8 mouse cellular contexts compared by ENCODE assay signal in genomic region chr8:124896632-124897385, GRCm38 (mm10). TPM values are rescaled to one million over a fixed set of nuclear protein-coding genes. Genes with fewer than 3 reads are reported as not detected.
DNase-seq lines count a peak whose midpoint lies in the region; ATAC-seq and TF ChIP-seq lines count a peak whose summit lies in the region.

No protein-coding gene starts in this region.

- in situ Hi-C loops in ES-E14 (cut with MboI; ENCODE audit: low sequenced_read_pairs in 2 of 2, unreplicated experiment in 2 of 2): no loop called here

- peak overlapping the region; percentile 73 to 95 for H3K4me3 ChIP-seq in ES-E14 (ENCODE audit: insufficient read depth in 1 of 2, low read depth in 1 of 2, low read length in 2 of 2, poor library complexity in 1 of 2, severe bottlenecking in 1 of 2)
- H3K4me3 ChIP-seq in forebrain, embryonic 15.5 days: peak overlapping the region; percentile 76
- peak overlapping the region; percentile 92 for H3K4me3 ChIP-seq in lung, embryonic 14.5 days (ENCODE audit: low read depth, low read length)
- H3K4me3 ChIP-seq in olfactory bulb, adult 2 months (ENCODE audit: insufficient read depth, low read depth, low read length): peak overlapping the region; percentile 80
- H3K4me3 ChIP-seq in thymus, adult 2 months (ENCODE audit: control insufficient read depth, insufficient read depth, low read length): peak overlapping the region; percentile 84

- DNase-seq in ES-E14 (ENCODE audit: low read depth, low spot score): no peak
- peak; percentile 83 to 84 for DNase-seq in cerebellum, adult 18-20 months
- peak; percentile 81 to 83 for DNase-seq in heart, postnatal 14 days
- peak; percentile 42 to 63 for DNase-seq in layer of hippocampus, adult 18-20 months (ENCODE audit: low spot score in 2 of 2)
- peak; percentile 81 for DNase-seq in lung, embryonic 14.5 days
- peak; percentile 58 for DNase-seq in thymus, adult 2 months

- H3K36me3 ChIP-seq in ES-E14 (ENCODE audit: control insufficient read depth, insufficient read depth, low read length, poor library complexity, severe bottlenecking): peaks cover 29% of the 10 kb centered on the region
- H3K36me3 ChIP-seq in forebrain, embryonic 15.5 days: peaks cover 54% of the 10 kb centered on the region
- H3K36me3 ChIP-seq in lung, embryonic 14.5 days (ENCODE audit: insufficient read depth): peaks cover 43% of the 10 kb centered on the region
- H3K36me3 ChIP-seq in thymus, adult 2 months (ENCODE audit: control insufficient read depth, insufficient read depth, low read length): peaks cover 21% of the 10 kb centered on the region

- peak overlapping the region; percentile 98 for H3K4me2 ChIP-seq in forebrain, embryonic 15.5 days (replicated peaks)
- peak overlapping the region; percentile 98 for H3K4me2 ChIP-seq in lung, embryonic 14.5 days

- H3K27ac ChIP-seq in ES-E14 (ENCODE audit: insufficient read depth, low read depth, low read length, poor library complexity, severe bottlenecking): no peak overlapping the region
- peak overlapping the region; percentile 90 for H3K27ac ChIP-seq in forebrain, embryonic 15.5 days (replicated peaks)
- peak overlapping the region; percentile 81 for H3K27ac ChIP-seq in lung, embryonic 14.5 days (ENCODE audit: low read depth)
- H3K27ac ChIP-seq in olfactory bulb, adult 2 months (ENCODE audit: insufficient read depth, low read depth, low read length): no peak overlapping the region; the same call in 1 of the 2 replicates
- peak overlapping the region; percentile 27; the same call in 1 of the 2 replicates for H3K27ac ChIP-seq in thymus, adult 2 months (ENCODE audit: control insufficient read depth, insufficient read depth, low read length)

- under 1% methylated on average over 60 of the region's 60 CpGs for WGBS in forebrain, embryonic 15.5 days
- WGBS in lung, embryonic 14.5 days: under 1% methylated on average over 55 of the region's 60 CpGs
- 1% methylated on average over 60 of the region's 60 CpGs for WGBS in olfactory bulb, adult 2 months
- WGBS in thymus, adult 2 months: 3% methylated on average over 60 of the region's 60 CpGs

- no peak for TF ChIP-seq POLR2A in olfactory bulb, adult 2 months (IDR thresholded peaks at IDR 0.05; ENCODE audit: insufficient read depth, low read depth, low read length)
- no peak for TF ChIP-seq POLR2A in thymus, adult 2 months (IDR thresholded peaks at IDR 0.05; ENCODE audit: control insufficient read depth, extremely low read depth, insufficient read depth, low read length, poor library complexity)

- peak; percentile 71 for TF ChIP-seq CTCF in lung, embryonic 14.5 days (IDR thresholded peaks at IDR 0.05; ENCODE audit: low read depth)
- TF ChIP-seq CTCF in olfactory bulb, adult 2 months (IDR thresholded peaks at IDR 0.05; ENCODE audit: insufficient read depth, low read depth, low read length): no peak
- TF ChIP-seq CTCF in thymus, adult 2 months (IDR thresholded peaks at IDR 0.05; ENCODE audit: borderline replicate concordance, control insufficient read depth, extremely low read depth, insufficient read depth, low read length, poor library complexity): 0 out of 2 replicates have a peak, but pooled peaks have one; percentile 21

- peaks cover 0 to 14% of the 10 kb centered on the region in 2 experiments; a peak in 2 of 4 replicates for H3K4me1 ChIP-seq in ES-E14 (ENCODE audit: control insufficient read depth in 2 of 2, insufficient read depth in 2 of 2, low read length in 2 of 2, poor library complexity in 1 of 2)
- H3K4me1 ChIP-seq in forebrain, embryonic 15.5 days: peaks cover 44% of the 10 kb centered on the region
- H3K4me1 ChIP-seq in lung, embryonic 14.5 days (ENCODE audit: insufficient read depth): peaks cover 7% of the 10 kb centered on the region
- H3K4me1 ChIP-seq in olfactory bulb, adult 2 months (ENCODE audit: control insufficient read depth, insufficient read depth, low read length): peaks cover 23% of the 10 kb centered on the region
- peaks cover 20% of the 10 kb centered on the region for H3K4me1 ChIP-seq in thymus, adult 2 months (replicated peaks; ENCODE audit: control insufficient read depth, insufficient read depth, low read length)

- no peaks in the 10 kb centered on the region for H3K27me3 ChIP-seq in forebrain, embryonic 15.5 days
- no peaks in the 10 kb centered on the region for H3K27me3 ChIP-seq in lung, embryonic 14.5 days (ENCODE audit: insufficient read depth, low read length)
- no peaks in the 10 kb centered on the region for H3K27me3 ChIP-seq in thymus, adult 2 months (ENCODE audit: control insufficient read depth, insufficient read depth, low read length)

- H3K9me3 ChIP-seq in ES-E14 (ENCODE audit: control insufficient read depth, insufficient read depth, low read depth, low read length): no peaks in the 10 kb centered on the region
- no peaks in the 10 kb centered on the region for H3K9me3 ChIP-seq in forebrain, embryonic 15.5 days
- no peaks in the 10 kb centered on the region for H3K9me3 ChIP-seq in lung, embryonic 14.5 days (ENCODE audit: low read depth, low read length)

- intact Hi-C loops in heart, postnatal 14 days (cut with DNase I): loop anchor here (2.0 to 5.0 kb wide), 3 partner anchors 52 to 136 kb away; partner anchors contain the start of genes Egln1 and Tsnax

- ATAC-seq in forebrain, embryonic 15.5 days (replicated peaks): peak; percentile 47
- peak; percentile 61 for ATAC-seq in lung, embryonic 14.5 days (ENCODE audit: insufficient read depth)

- H3K9ac ChIP-seq in ES-E14 (ENCODE audit: insufficient read depth, low read depth, low read length, poor library complexity, severe bottlenecking): peak overlapping the region; percentile 89
- peak overlapping the region; percentile 85 for H3K9ac ChIP-seq in forebrain, embryonic 15.5 days (replicated peaks)
- H3K9ac ChIP-seq in lung, embryonic 14.5 days: peak overlapping the region; percentile 79

TF ChIP-seq in ES-E14, 5 proteins besides CTCF, POLR2A, EP300 and RAD21:
- TF ChIP-seq ZC3H11A (IDR thresholded peaks at IDR 0.05; ENCODE audit: borderline replicate concordance, low read depth, low read length) (no peak), ZNF384 (IDR thresholded peaks at IDR 0.05; ENCODE audit: low read depth, low read length) (no peak), HCFC1 (IDR thresholded peaks at IDR 0.05; ENCODE audit: borderline replicate concordance, insufficient read depth, low read length) (no peak), MAFK (IDR thresholded peaks at IDR 0.05; ENCODE audit: insufficient read depth, low read depth, low read length) (no peak), CHD2 (IDR thresholded peaks at IDR 0.05; ENCODE audit: low read depth, low read length) (no peak)

RNA-seq across cellular contexts. Expression of gene Exoc8, which starts 0.7 kb away (rescaled TPM):
- total RNA-seq in ES-E14 (2012; rRNA removed): 12.8 and 16.8 TPM in 2 replicates
- polyA plus RNA-seq in forebrain, embryonic 15.5 days (2015; fragmentation: Nextera tagmentation; extraction: Ambion mirVana): 14.4 and 15.5 TPM in 2 replicates
- 10 to 100 TPM; 19.7 to 20.2 TPM for total RNA-seq in heart, postnatal 14 days (2021)
- 10 to 100 TPM; 33.5 to 36.9 TPM for total RNA-seq in layer of hippocampus, adult 18-20 months (2021)
- polyA plus RNA-seq in lung, embryonic 14.5 days (2014; fragmentation: Nextera tagmentation; extraction: Ambion mirVana): 8.9 and 9.8 TPM in 2 replicates
- not detected in 2 replicates for polyA plus RNA-seq in olfactory bulb, adult 2 months (2012; ENCODE audit: insufficient read depth, insufficient read length, low replicate concordance, missing spikeins)
- polyA plus RNA-seq in thymus, adult 2 months (2012; rRNA removed): 12.0 and 15.2 TPM in 2 replicates

RNA-seq across cellular contexts. Expression of gene Sprtn, which starts 0.9 kb away (rescaled TPM):
- 10.7 and 16.8 TPM in 2 replicates for total RNA-seq in ES-E14 (2012; rRNA removed)
- 11.9 and 12.0 TPM in 2 replicates for polyA plus RNA-seq in forebrain, embryonic 15.5 days (2015; fragmentation: Nextera tagmentation; extraction: Ambion mirVana)
- total RNA-seq in heart, postnatal 14 days (2021): 10 to 100 TPM; 14.2 to 15.1 TPM
- total RNA-seq in layer of hippocampus, adult 18-20 months (2021): 10 to 100 TPM; 13.1 to 13.2 TPM
- 9.5 and 10.1 TPM in 2 replicates for polyA plus RNA-seq in lung, embryonic 14.5 days (2014; fragmentation: Nextera tagmentation; extraction: Ambion mirVana)
- polyA plus RNA-seq in olfactory bulb, adult 2 months (2012; ENCODE audit: insufficient read depth, insufficient read length, low replicate concordance, missing spikeins): not detected in 2 replicates
- polyA plus RNA-seq in thymus, adult 2 months (2012; rRNA removed): 26.8 and 27.6 TPM in 2 replicates

RNA-seq across cellular contexts. Expression of gene 2810004N23Rik, which starts 33.9 kb away (rescaled TPM):
- 71.5 and 83.6 TPM in 2 replicates for total RNA-seq in ES-E14 (2012; rRNA removed)
- polyA plus RNA-seq in forebrain, embryonic 15.5 days (2015; fragmentation: Nextera tagmentation; extraction: Ambion mirVana): 34.0 and 40.5 TPM in 2 replicates
- 10 to 100 TPM; 36.4 to 37.8 TPM for total RNA-seq in heart, postnatal 14 days (2021)
- total RNA-seq in layer of hippocampus, adult 18-20 months (2021): 10 to 100 TPM; 21.2 to 24.5 TPM
- 43.5 and 44.5 TPM in 2 replicates for polyA plus RNA-seq in lung, embryonic 14.5 days (2014; fragmentation: Nextera tagmentation; extraction: Ambion mirVana)
- polyA plus RNA-seq in olfactory bulb, adult 2 months (2012; ENCODE audit: insufficient read depth, insufficient read length, low replicate concordance, missing spikeins): not detected in 2 replicates
- 15.1 and 18.7 TPM in 2 replicates for polyA plus RNA-seq in thymus, adult 2 months (2012; rRNA removed)

RNA-seq across cellular contexts. Expression of gene Gnpat, which starts 34.0 kb away (rescaled TPM):
- total RNA-seq in ES-E14 (2012; rRNA removed): 102 and 136 TPM in 2 replicates
- polyA plus RNA-seq in forebrain, embryonic 15.5 days (2015; fragmentation: Nextera tagmentation; extraction: Ambion mirVana): 89.5 and 93.0 TPM in 2 replicates
- total RNA-seq in heart, postnatal 14 days (2021): 100 to 1,000 TPM; 148 to 164 TPM
- total RNA-seq in layer of hippocampus, adult 18-20 months (2021): 10 to 100 TPM; 58.4 to 61.9 TPM
- polyA plus RNA-seq in lung, embryonic 14.5 days (2014; fragmentation: Nextera tagmentation; extraction: Ambion mirVana): 115 and 118 TPM in 2 replicates
- 306 TPM in 1 of 2 replicates, not detected in the other for polyA plus RNA-seq in olfactory bulb, adult 2 months (2012; ENCODE audit: insufficient read depth, insufficient read length, low replicate concordance, missing spikeins)
- polyA plus RNA-seq in thymus, adult 2 months (2012; rRNA removed): 72.3 and 76.7 TPM in 2 replicates

RNA-seq across cellular contexts. Expression of gene Egln1, which starts 52.3 kb away (rescaled TPM):
- total RNA-seq in ES-E14 (2012; rRNA removed): 13.1 and 15.8 TPM in 2 replicates
- 20.0 and 20.9 TPM in 2 replicates for polyA plus RNA-seq in forebrain, embryonic 15.5 days (2015; fragmentation: Nextera tagmentation; extraction: Ambion mirVana)
- 100 to 1,000 TPM; 178 to 190 TPM for total RNA-seq in heart, postnatal 14 days (2021)
- 10 to 100 TPM; 67.8 to 69.6 TPM for total RNA-seq in layer of hippocampus, adult 18-20 months (2021)
- polyA plus RNA-seq in lung, embryonic 14.5 days (2014; fragmentation: Nextera tagmentation; extraction: Ambion mirVana): 14.4 and 16.2 TPM in 2 replicates
- polyA plus RNA-seq in olfactory bulb, adult 2 months (2012; ENCODE audit: insufficient read depth, insufficient read length, low replicate concordance, missing spikeins): 113 TPM in 1 of 2 replicates, not detected in the other
- 40.5 and 43.1 TPM in 2 replicates for polyA plus RNA-seq in thymus, adult 2 months (2012; rRNA removed)

Comparison
In these comparisons a context has a peak if more than half of its experiments do, and no peak if none do; other contexts are left out.
1. H3K27ac ChIP-seq: peak in forebrain, embryonic 15.5 days (single experiment), lung, embryonic 14.5 days (single experiment) and thymus, adult 2 months (single experiment); none in ES-E14 (single experiment) and olfactory bulb, adult 2 months (single experiment).
2. RNA of gene Sprtn, which starts 0.9 kb away (polyA plus RNA-seq): 26.8 to 27.6 TPM in thymus, adult 2 months, 11.9 to 12.0 TPM in forebrain, embryonic 15.5 days and 9.5 to 10.1 TPM in lung, embryonic 14.5 days; not detected in olfactory bulb, adult 2 months; every median in the first group is over 10 times any median in the second.
3. Peak in every context shown above with its lines, with median percentiles within 50 percentile points of each other: H3K4me3 ChIP-seq and H3K9ac ChIP-seq.